Mouse (Mus musculus) megakaryocyte, embryonic 14.5 days (primary cell): ENCODE measurements around the gene Scube3.

Experiments
- FLI1 ChIP-seq: IDR thresholded peaks from 2 replicates; pipeline ENCODE4 v1.6.1; 2012; ENCODE audit warnings: low read length, inconsistent platforms, mixed read lengths
- GATA1 ChIP-seq: IDR thresholded peaks from 3 replicates; pipeline ENCODE4 v1.6.1; 2012; ENCODE audit warnings: mixed read lengths, low read length, inconsistent platforms, borderline replicate concordance

DNA sequence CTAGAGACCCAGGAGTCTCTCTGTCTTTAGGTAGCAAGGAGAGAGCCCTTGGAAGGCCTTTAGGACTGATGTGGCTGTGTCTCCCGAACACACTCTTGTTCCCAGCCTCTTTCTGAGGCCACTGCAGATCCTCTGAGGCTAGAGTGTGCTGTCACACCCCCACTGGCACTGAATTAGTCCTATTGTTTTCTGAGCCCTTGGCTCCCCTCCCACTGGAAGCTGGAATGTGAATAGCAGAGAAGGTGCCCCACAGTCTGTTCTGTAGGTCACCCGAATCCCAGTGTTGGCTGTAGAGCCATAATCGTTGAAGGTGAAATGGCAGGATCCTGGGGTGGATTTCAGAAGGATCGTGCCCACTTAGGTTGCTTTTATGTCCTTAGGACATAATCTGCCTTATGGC, 38.4 kb downstream of the Scube3 start:
- no peak for TF ChIP-seq GATA1
- TF ChIP-seq FLI1 = no peak
